Mouse (Mus musculus) liver, adult (tissue): Measurements from ENCODE around the gene Trp53i11.

Source experiments
- GATA4 ChIP-seq: IDR thresholded peaks from 2 replicates; pipeline ENCODE4 v1.6.1; 2014; ENCODE audit warnings: mild to moderate bottlenecking, low read length; ENCODE audit not compliant: insufficient replicate concordance

Trp53i11 gene

DNA sequence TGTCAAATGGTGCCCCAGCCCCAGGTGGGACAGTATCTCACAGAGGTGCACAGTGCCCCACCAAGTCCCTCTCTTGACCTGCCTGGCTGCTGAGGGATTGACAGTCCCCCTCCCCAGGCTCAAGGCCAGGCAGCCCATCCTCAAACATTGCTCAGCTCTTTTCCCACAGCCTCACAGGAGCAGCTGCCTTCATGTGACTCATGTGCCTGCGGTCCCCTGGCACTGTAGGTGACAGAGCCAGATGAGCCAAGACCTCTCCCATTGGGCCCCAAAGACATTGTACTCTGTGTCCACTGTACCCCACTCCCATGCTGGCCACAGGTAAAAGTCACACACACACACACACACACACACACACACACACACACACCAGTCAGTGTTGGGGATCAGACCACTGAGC lies 18.8 kb downstream of the Trp53i11 start:
- no peak for TF ChIP-seq GATA4

DNA sequence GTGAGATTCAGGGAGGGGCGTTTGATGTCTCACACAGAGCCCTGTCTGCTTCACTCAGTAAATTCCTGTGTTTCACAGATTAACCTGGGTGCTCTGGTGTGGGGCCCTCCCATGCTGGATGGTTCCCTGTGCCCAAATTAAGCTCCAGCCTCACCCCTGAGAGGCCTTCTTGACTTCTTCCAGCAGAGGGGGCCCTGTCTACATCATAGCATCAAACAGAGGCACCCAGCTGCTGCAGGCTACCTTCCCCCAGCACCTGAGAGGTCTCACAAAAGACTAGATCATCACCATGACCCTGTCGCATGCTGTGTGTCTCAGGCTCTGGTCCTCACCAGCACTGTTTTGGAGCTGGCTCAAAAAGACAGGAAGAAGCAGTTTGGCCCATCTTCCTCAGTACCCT lies 25.0 kb downstream of the Trp53i11 start:
- TF ChIP-seq GATA4, result no peak

GRCm38 (mm10) chr2:93212865-93213264 lies 25.5 kb downstream of the Trp53i11 start:
- TF ChIP-seq GATA4, result no peak

- no peak for TF ChIP-seq GATA4
These were observed 26.8 kb downstream of the Trp53i11 start for GRCm38 (mm10) chr2:93214192-93214591.

- TF ChIP-seq GATA4, result no peak
These were observed 28.4 kb downstream of the Trp53i11 start for GRCm38 (mm10) chr2:93215790-93216189.

- TF ChIP-seq GATA4, result no peak
These were observed 29.7 kb downstream of the Trp53i11 start for GRCm38 (mm10) chr2:93217015-93217414.

DNA sequence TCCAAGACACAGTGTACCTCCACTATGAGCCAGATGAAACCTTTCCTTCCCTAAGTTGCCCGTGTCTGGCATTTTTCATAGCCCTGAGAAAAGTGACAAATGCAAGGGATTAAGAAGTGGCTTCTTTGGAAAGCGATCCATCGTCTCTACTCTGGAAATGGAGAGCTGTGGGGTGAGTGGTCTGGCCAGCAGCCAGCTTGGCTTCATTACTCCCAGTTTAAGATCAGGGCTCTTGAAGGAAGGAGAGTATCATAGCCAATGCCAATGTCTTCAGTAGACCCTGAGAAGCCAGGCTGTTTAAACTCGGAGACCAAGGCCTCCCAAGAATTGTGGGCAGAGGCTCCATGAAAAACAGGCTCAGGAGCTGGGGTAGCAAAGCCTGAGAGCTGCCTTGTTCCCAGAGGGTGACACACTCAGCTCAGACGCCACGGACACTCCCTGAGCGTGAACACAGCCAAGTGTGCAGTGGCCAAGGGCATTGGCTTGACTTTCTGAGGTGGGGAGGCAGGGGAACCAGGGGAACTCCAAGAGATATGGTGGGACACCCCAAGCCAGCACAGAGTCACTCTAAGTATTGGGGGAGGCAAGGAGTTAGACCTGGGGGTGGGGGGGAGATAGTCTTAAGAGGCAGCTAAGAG lies 31.1 kb downstream of the Trp53i11 start:
- no peak for TF ChIP-seq GATA4

- TF ChIP-seq GATA4, result no peak
These were observed 32.2 kb downstream of the Trp53i11 start for GRCm38 (mm10) chr2:93219576-93219975.

DNA sequence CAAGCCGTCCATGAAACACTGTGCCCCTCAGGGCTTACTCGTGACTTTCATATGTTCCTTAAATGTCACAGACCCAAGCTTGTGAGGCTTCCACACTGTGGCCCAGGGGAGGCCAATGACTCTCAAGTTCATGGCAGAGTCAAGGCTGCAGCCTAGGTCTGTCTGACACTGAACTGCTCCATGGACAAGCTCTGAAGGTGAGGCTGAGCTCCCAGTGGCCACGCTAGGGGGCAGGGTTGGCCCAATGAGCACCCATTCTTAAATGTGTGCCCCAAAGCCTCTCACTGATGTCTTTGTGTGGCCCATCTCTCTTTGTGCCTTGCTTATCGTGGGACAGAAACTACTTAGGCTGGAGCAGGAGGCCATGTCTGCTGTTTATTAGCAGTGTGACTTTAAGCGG lies 33.1 kb downstream of the Trp53i11 start:
- TF ChIP-seq GATA4, result no peak

- peak; percentile 63; the same call in 1 of the 2 replicates for TF ChIP-seq GATA4
These were observed 36.1 kb downstream of the Trp53i11 start for GRCm38 (mm10) chr2:93223463-93223862.

DNA sequence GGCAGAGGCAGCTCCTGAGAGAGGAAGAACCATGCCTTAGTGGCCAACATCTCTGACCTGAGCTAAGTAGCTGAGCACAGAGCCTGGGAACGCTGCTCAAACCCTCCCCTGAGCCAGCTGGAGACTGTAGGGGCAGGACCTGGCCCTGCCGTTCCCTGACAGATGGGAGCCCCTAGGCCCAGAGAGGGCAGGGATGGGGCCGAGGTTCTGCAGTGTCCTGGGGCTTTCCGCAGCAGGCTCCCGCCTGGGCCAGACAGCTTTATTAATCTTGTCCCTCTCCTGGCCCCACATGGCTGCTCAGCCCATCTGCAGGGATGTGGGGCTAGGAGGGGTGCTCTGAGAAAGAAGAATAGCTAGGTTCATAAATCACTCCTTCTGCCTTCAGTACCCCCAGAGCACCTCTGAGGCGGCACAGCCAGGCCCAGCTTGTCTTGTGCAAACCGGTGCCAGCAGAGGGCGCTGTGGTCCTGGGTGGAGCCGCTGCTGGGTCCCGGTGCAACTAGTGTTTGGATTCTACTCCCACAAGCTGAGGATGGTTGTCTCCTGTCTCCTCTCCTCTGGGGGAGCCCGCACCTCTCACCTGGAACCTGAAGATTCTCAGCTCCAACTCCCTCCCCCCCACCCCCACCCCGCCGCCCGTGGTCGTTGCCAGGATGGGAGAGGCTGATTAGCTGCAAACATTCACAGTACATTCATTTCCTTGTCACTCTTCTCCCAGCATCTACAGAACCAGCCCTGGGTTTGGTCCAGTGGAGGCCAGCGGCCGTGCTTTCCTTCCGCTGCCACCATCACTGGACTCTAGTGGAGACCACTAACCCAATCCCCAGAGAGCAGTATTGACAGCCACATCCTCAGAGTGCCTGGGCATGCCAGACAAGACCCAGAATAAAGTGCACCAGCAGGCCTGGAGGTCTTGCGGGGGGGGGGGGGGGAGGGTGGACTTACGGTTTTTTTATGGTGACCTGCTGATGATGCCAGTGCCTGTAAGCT lies 39.6 kb downstream of the Trp53i11 start:
- TF ChIP-seq GATA4, result no peak

GRCm38 (mm10) chr2:93227713-93228479 lies 40.5 kb downstream of the Trp53i11 start:
- no peak for TF ChIP-seq GATA4

GRCm38 (mm10) chr2:93228480-93228824 lies 41.1 kb downstream of the Trp53i11 start:
- no peak for TF ChIP-seq GATA4

GRCm38 (mm10) chr2:93232141-93232540 lies 44.8 kb downstream of the Trp53i11 start:
- TF ChIP-seq GATA4, result no peak

DNA sequence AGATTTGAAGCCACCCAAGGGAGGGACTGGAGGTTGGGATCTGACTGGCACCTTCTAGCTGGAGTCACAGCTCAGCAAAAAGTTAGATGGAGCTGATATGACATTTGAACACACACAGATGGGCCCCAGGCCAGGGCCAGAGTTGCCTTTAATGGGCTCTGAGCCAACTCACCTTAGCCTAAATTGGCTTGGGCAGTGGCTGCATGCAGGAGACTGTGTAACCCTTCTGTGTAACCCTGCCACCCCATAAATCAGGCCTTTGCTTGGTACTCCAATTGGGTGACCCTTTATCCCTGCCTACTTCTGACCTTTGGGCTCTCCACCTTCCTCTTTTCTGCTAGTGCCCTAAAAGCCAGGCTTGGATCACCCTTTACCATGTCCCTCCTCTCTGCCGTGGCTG lies 49.7 kb downstream of the Trp53i11 start:
- no peak for TF ChIP-seq GATA4
